Mouse (Mus musculus): ENCODE measurements at regions not wholly inside any gene's neighbourhood (a gene's known extent, or its start where the extent isn't known, plus 50 kb on each side); places are given as distances from the start of the nearest gene placed in this dataset.

- no peak for DNase-seq (ENCODE audit: low read depth, low spot score)
- Histone ChIP-seq H3K36me3 (ENCODE audit: control insufficient read depth, insufficient read depth, low read length, poor library complexity, severe bottlenecking) (no peaks in the 10 kb centered on the region), H3K27me3 (ENCODE audit: control insufficient read depth, insufficient read depth, low read length, poor library complexity, severe bottlenecking) (no peaks in the 10 kb centered on the region)
Observed at GRCm38 (mm10) chr16:21308513-21308912, 104.0 kb downstream of the Ephb3 start.

- peak; percentile 8 for DNase-seq (ENCODE audit: low read depth, low spot score)
- no peaks in the 10 kb centered on the region for H3K27me3 ChIP-seq (ENCODE audit: control insufficient read depth, insufficient read depth, low read length, poor library complexity, severe bottlenecking)
- no peaks in the 10 kb centered on the region for H3K36me3 ChIP-seq (ENCODE audit: control insufficient read depth, insufficient read depth, low read length, poor library complexity, severe bottlenecking)
Observed at GRCm38 (mm10) chr16:21310636-21311615, 106.4 kb downstream of the Ephb3 start.

GRCm38 (mm10) chr16:21311781-21312180, 107.2 kb downstream of the Ephb3 start:
- DNase-seq (ENCODE audit: low read depth, low spot score): no peak
- no peaks in the 10 kb centered on the region for H3K27me3 ChIP-seq (ENCODE audit: control insufficient read depth, insufficient read depth, low read length, poor library complexity, severe bottlenecking)
- no peaks in the 10 kb centered on the region for H3K36me3 ChIP-seq (ENCODE audit: control insufficient read depth, insufficient read depth, low read length, poor library complexity, severe bottlenecking)

- no peak for DNase-seq (ENCODE audit: low read depth, low spot score)
- Histone ChIP-seq H3K27me3 (ENCODE audit: control insufficient read depth, insufficient read depth, low read length, poor library complexity, severe bottlenecking) (no peaks in the 10 kb centered on the region), H3K36me3 (ENCODE audit: control insufficient read depth, insufficient read depth, low read length, poor library complexity, severe bottlenecking) (no peaks in the 10 kb centered on the region)
Observed at GRCm38 (mm10) chr16:21315751-21316151, 107.2 kb upstream of the Vps8 start.

- no peak for DNase-seq (ENCODE audit: low read depth, low spot score)
- H3K27me3 ChIP-seq (ENCODE audit: control insufficient read depth, insufficient read depth, low read length, poor library complexity, severe bottlenecking): no peaks in the 10 kb centered on the region
- no peaks in the 10 kb centered on the region for H3K36me3 ChIP-seq (ENCODE audit: control insufficient read depth, insufficient read depth, low read length, poor library complexity, severe bottlenecking)
Observed at GRCm38 (mm10) chr16:21318009-21318639, 104.8 kb upstream of the Vps8 start.

GRCm38 (mm10) chr16:21318640-21319365, 104.1 kb upstream of the Vps8 start:
- Histone ChIP-seq H3K36me3 (ENCODE audit: control insufficient read depth, insufficient read depth, low read length, poor library complexity, severe bottlenecking) (no peaks in the 10 kb centered on the region), H3K27me3 (ENCODE audit: control insufficient read depth, insufficient read depth, low read length, poor library complexity, severe bottlenecking) (no peaks in the 10 kb centered on the region)
- no peak for DNase-seq (ENCODE audit: low read depth, low spot score)

- no peak for DNase-seq (ENCODE audit: low read depth, low spot score)
- Histone ChIP-seq H3K27me3 (ENCODE audit: control insufficient read depth, insufficient read depth, low read length, poor library complexity, severe bottlenecking) (no peaks in the 10 kb centered on the region), H3K36me3 (ENCODE audit: control insufficient read depth, insufficient read depth, low read length, poor library complexity, severe bottlenecking) (no peaks in the 10 kb centered on the region)
Observed at GRCm38 (mm10) chr16:21320284-21320683, 102.6 kb upstream of the Vps8 start.

GRCm38 (mm10) chr16:21321188-21322070, 101.5 kb upstream of the Vps8 start:
- DNase-seq (ENCODE audit: low read depth, low spot score): no peak
- no peaks in the 10 kb centered on the region for H3K27me3 ChIP-seq (ENCODE audit: control insufficient read depth, insufficient read depth, low read length, poor library complexity, severe bottlenecking)
- H3K36me3 ChIP-seq (ENCODE audit: control insufficient read depth, insufficient read depth, low read length, poor library complexity, severe bottlenecking): no peaks in the 10 kb centered on the region

GRCm38 (mm10) chr16:21322437-21322836, 100.5 kb upstream of the Vps8 start:
- no peaks in the 10 kb centered on the region for H3K27me3 ChIP-seq (ENCODE audit: control insufficient read depth, insufficient read depth, low read length, poor library complexity, severe bottlenecking)
- no peaks in the 10 kb centered on the region for H3K36me3 ChIP-seq (ENCODE audit: control insufficient read depth, insufficient read depth, low read length, poor library complexity, severe bottlenecking)
- DNase-seq (ENCODE audit: low read depth, low spot score): no peak

- no peaks in the 10 kb centered on the region for H3K36me3 ChIP-seq (ENCODE audit: control insufficient read depth, insufficient read depth, low read length, poor library complexity, severe bottlenecking)
- H3K27me3 ChIP-seq (ENCODE audit: control insufficient read depth, insufficient read depth, low read length, poor library complexity, severe bottlenecking): no peaks in the 10 kb centered on the region
- DNase-seq (ENCODE audit: low read depth, low spot score): no peak
Observed at GRCm38 (mm10) chr16:21323446-21324034, 99.4 kb upstream of the Vps8 start.

- DNase-seq (ENCODE audit: low read depth, low spot score): no peak
- H3K27me3 ChIP-seq (ENCODE audit: control insufficient read depth, insufficient read depth, low read length, poor library complexity, severe bottlenecking): no peaks in the 10 kb centered on the region
- no peaks in the 10 kb centered on the region for H3K36me3 ChIP-seq (ENCODE audit: control insufficient read depth, insufficient read depth, low read length, poor library complexity, severe bottlenecking)
Observed at GRCm38 (mm10) chr16:21327969-21328368, 94.9 kb upstream of the Vps8 start.

GRCm38 (mm10) chr16:21329199-21329598, 93.7 kb upstream of the Vps8 start:
- Histone ChIP-seq H3K36me3 (ENCODE audit: control insufficient read depth, insufficient read depth, low read length, poor library complexity, severe bottlenecking) (no peaks in the 10 kb centered on the region), H3K27me3 (ENCODE audit: control insufficient read depth, insufficient read depth, low read length, poor library complexity, severe bottlenecking) (no peaks in the 10 kb centered on the region)
- DNase-seq (ENCODE audit: low read depth, low spot score): no peak

- H3K36me3 ChIP-seq (ENCODE audit: control insufficient read depth, insufficient read depth, low read length, poor library complexity, severe bottlenecking): no peaks in the 10 kb centered on the region
- DNase-seq (ENCODE audit: low read depth, low spot score): no peak
- no peaks in the 10 kb centered on the region for H3K27me3 ChIP-seq (ENCODE audit: control insufficient read depth, insufficient read depth, low read length, poor library complexity, severe bottlenecking)
Observed at GRCm38 (mm10) chr16:21331229-21331628, 91.7 kb upstream of the Vps8 start.

- Histone ChIP-seq H3K27me3 (ENCODE audit: control insufficient read depth, insufficient read depth, low read length, poor library complexity, severe bottlenecking) (no peaks in the 10 kb centered on the region), H3K36me3 (ENCODE audit: control insufficient read depth, insufficient read depth, low read length, poor library complexity, severe bottlenecking) (no peaks in the 10 kb centered on the region)
- peak; percentile 3 for DNase-seq (ENCODE audit: low read depth, low spot score)
Observed at GRCm38 (mm10) chr16:21332411-21332810, 90.5 kb upstream of the Vps8 start.
